Mouse (Mus musculus) MEL (cell line): ENCODE results near the gene Btg1. TPM values are rescaled to one million over a fixed set of nuclear protein-coding genes. Genes with fewer than 3 reads are reported as not detected.

Source experiments
- DNase-seq: peaks from one replicate; pipeline ENCODE4 v3.0.0; 2011; ENCODE audit warnings: low read depth, low spot score
- H3K27ac ChIP-seq: 2 replicates; pipeline ENCODE4 v1.5.1; 2012; ENCODE audit warnings: low read depth, mild to moderate bottlenecking, control low read depth, low read length, moderate library complexity; ENCODE audit not compliant: control insufficient read depth
- H3K27me3 ChIP-seq, 2 experiments: fragments of 150-350 bp in 1 of 2; sonication (generic) in 1 of 2; 2 replicates each; pipeline ENCODE4 v1.6.1; 2012; ENCODE audit warnings: low read length in 2 of 2, mild to moderate bottlenecking in 2 of 2, improper control_type of control experiment in 1 of 2, moderate library complexity in 1 of 2; ENCODE audit not compliant: insufficient read depth in 2 of 2, control insufficient read depth in 1 of 2
- H3K36me3 ChIP-seq, 2 experiments: 2 replicates each; pipeline ENCODE4 v1.6.1; 2012 to 2014; ENCODE audit warnings: low read length in 2 of 2, improper control_type of control experiment in 1 of 2, inconsistent platforms in 1 of 2, mild to moderate bottlenecking in 1 of 2; ENCODE audit not compliant: insufficient read depth in 2 of 2, control insufficient read depth in 1 of 2
- H3K4me1 ChIP-seq, 2 experiments: fragments of 150-350 bp in 1 of 2; sonication (generic) in 1 of 2; 2 replicates each; pipeline ENCODE4 v1.6.1; 2012; ENCODE audit warnings: low read length in 2 of 2, improper control_type of control experiment in 1 of 2, mild to moderate bottlenecking in 1 of 2; ENCODE audit not compliant: insufficient read depth in 2 of 2, control insufficient read depth in 1 of 2
- H3K4me3 ChIP-seq, 2 experiments: fragments of 150-350 bp in 1 of 2; sonication (generic) in 1 of 2; 2 replicates each; pipeline ENCODE4 v1.5.1; 2012; ENCODE audit warnings: low read depth in 2 of 2, low read length in 2 of 2, mild to moderate bottlenecking in 2 of 2, moderate library complexity in 2 of 2, control low read depth in 1 of 2, improper control_type of control experiment in 1 of 2; ENCODE audit not compliant: control insufficient read depth in 1 of 2, insufficient read depth in 1 of 2
- H3K79me2 ChIP-seq: 2 replicates; pipeline ENCODE4 v1.6.1; 2012; ENCODE audit warnings: mild to moderate bottlenecking, low read length, moderate library complexity; ENCODE audit not compliant: control insufficient read depth, poor library complexity, insufficient read depth
- H3K9ac ChIP-seq: 2 replicates; pipeline ENCODE4 v1.6.1; 2012; ENCODE audit warnings: low read depth, mild to moderate bottlenecking, control low read depth, low read length, moderate library complexity; ENCODE audit not compliant: control insufficient read depth, poor library complexity, severe bottlenecking
- H3K9me3 ChIP-seq: fragments of 150-350 bp; sonication (generic); replicated peaks from 2 replicates; pipeline ENCODE4 v1.6.1; 2012; ENCODE audit warnings: mild to moderate bottlenecking, low read length, improper control_type of control experiment, moderate library complexity; ENCODE audit not compliant: insufficient read depth
- CHD1 ChIP-seq: IDR thresholded peaks from 2 replicates; pipeline ENCODE4 v1.6.1; 2012; ENCODE audit warnings: low read depth, mild to moderate bottlenecking, inconsistent platforms, low read length, improper control_type of control experiment
- CTCF ChIP-seq, 3 experiments: IDR thresholded peaks in 2 of 3; conservative IDR thresholded peaks in 1 of 3; 2 replicates each; pipeline ENCODE4 v1.5.1; 2011 to 2012; ENCODE audit warnings: low read length in 3 of 3, low read depth in 2 of 3, mild to moderate bottlenecking in 2 of 3, improper control_type of control experiment in 1 of 3, inconsistent platforms in 1 of 3, mixed read lengths in 1 of 3, moderate library complexity in 1 of 3; ENCODE audit not compliant: control insufficient read depth in 1 of 3, insufficient read depth in 1 of 3, poor library complexity in 1 of 3, severe bottlenecking in 1 of 3
- EP300 ChIP-seq, 2 experiments: IDR thresholded peaks; 2 replicates each; pipeline ENCODE4 v1.6.1; 2011; ENCODE audit warnings: improper control_type of control experiment in 2 of 2, low read length in 2 of 2, low read depth in 1 of 2, mild to moderate bottlenecking in 1 of 2
- ETS1 ChIP-seq: IDR thresholded peaks from 2 replicates; pipeline ENCODE4 v1.6.1; 2012; ENCODE audit warnings: low read depth, mild to moderate bottlenecking, inconsistent platforms, low read length, improper control_type of control experiment, moderate library complexity
- JUND ChIP-seq: IDR thresholded peaks from 2 replicates; pipeline ENCODE4 v1.6.1; 2011; ENCODE audit warnings: low read depth, mild to moderate bottlenecking, improper control_type of control experiment, low read length
- MAX ChIP-seq: IDR thresholded peaks from 2 replicates; pipeline ENCODE4 v1.6.1; 2011; ENCODE audit warnings: low read length, improper control_type of control experiment
- MAZ ChIP-seq: IDR thresholded peaks from 2 replicates; pipeline ENCODE4 v1.6.1; 2012; ENCODE audit warnings: low read depth, mild to moderate bottlenecking, inconsistent platforms, low read length, improper control_type of control experiment
- MXI1 ChIP-seq: IDR thresholded peaks from 2 replicates; pipeline ENCODE4 v1.6.1; 2011; ENCODE audit warnings: mild to moderate bottlenecking, low read depth, low read length, improper control_type of control experiment
- POLR2A ChIP-seq, 2 experiments: IDR thresholded peaks; 2 replicates each; pipeline ENCODE4 v1.6.1; 2011 to 2012; ENCODE audit warnings: low read length in 2 of 2, mild to moderate bottlenecking in 2 of 2, control low read depth in 1 of 2, improper control_type of control experiment in 1 of 2, low read depth in 1 of 2, moderate library complexity in 1 of 2; ENCODE audit not compliant: control insufficient read depth in 1 of 2, insufficient read depth in 1 of 2, poor library complexity in 1 of 2
- RCOR1 ChIP-seq: IDR thresholded peaks from 2 replicates; pipeline ENCODE4 v1.6.1; 2012; ENCODE audit warnings: low read depth, mild to moderate bottlenecking, inconsistent platforms, low read length, improper control_type of control experiment
- SIN3A ChIP-seq: IDR thresholded peaks from 2 replicates; pipeline ENCODE4 v1.6.1; 2012; ENCODE audit warnings: low read length, improper control_type of control experiment, inconsistent platforms
- TBP ChIP-seq: IDR thresholded peaks from 2 replicates; pipeline ENCODE4 v1.8.0; 2011; ENCODE audit warnings: low read depth, low read length, improper control_type of control experiment
- UBTF ChIP-seq: IDR thresholded peaks from 2 replicates; pipeline ENCODE4 v1.6.1; 2012; ENCODE audit warnings: low read depth, mild to moderate bottlenecking, inconsistent platforms, low read length, improper control_type of control experiment, moderate library complexity, borderline replicate concordance; ENCODE audit not compliant: insufficient read depth
- USF2 ChIP-seq, 2 experiments: IDR thresholded peaks; 2 replicates each; pipeline ENCODE4 v1.6.1; 2011 to 2012; ENCODE audit warnings: improper control_type of control experiment in 2 of 2, low read length in 2 of 2, borderline replicate concordance in 1 of 2, inconsistent platforms in 1 of 2, low read depth in 1 of 2, mild to moderate bottlenecking in 1 of 2; ENCODE audit not compliant: insufficient read depth in 1 of 2
- polyA plus RNA-seq, 2 experiments: library from polyadenylated mRNA; stranded (reverse) in 1 of 2; unstranded in 1 of 2; fragments of >175 nt in 1 of 2; fragments of >200 nt in 1 of 2; gene quantifications; 2 replicates each; pipeline versions ENCODE4 v1.2.1 to v1.2.4; 2012; ENCODE audit warnings: low replicate concordance in 2 of 2, low read depth in 1 of 2; ENCODE audit not compliant: insufficient read length in 2 of 2, insufficient read depth in 1 of 2, missing spikeins in 1 of 2
- total RNA-seq: library from RNA; depleted of rRNA; stranded (reverse); fragments of 300-350 nt; gene quantifications from 2 replicates; pipeline ENCODE4 v1.2.3, GENCODE M21; 2012

The Btg1 gene
- total and polyA plus RNA-seq, 3 experiments, result 2.0 to 4.8 TPM; not detected in 1

DNA sequence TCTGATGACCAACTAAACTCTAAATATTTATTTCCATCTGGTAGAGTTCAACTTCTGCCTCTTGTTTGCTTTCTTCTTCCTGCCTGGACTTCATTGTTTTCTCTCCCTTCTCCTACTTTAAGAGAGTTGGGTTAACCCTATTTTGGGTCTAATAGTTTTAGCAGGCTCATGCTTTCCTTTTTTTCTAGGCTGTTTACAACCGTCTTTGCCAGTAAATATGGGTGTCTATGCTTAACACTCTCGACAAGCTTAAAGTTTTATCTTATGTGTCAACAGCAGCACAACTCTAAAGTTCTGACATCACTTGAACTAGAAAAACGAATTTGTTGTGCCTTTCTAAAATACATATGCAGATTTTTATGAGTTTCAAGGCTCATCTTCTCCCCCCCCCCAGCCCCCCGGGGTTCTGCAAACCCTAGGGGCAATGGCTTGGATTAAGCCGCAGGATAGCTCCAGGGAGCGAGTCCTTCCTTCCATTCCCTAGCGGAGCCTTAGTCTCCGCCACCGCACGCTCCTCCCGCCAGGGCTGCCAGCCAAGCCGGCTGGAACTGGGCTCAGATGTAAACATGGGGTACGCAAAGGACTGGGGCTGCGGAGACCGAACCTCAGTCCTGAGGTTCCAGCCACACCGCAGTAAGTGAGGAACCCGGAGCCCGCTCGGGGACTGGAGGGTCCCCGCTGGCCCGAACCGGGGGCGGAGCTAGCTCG is 651 bp upstream of the Btg1 start:
- peak overlapping the region; percentile 80 to 95 for H3K4me3 ChIP-seq
- no peaks in the 10 kb centered on the region for H3K9me3 ChIP-seq
- no peaks in the 10 kb centered on the region for H3K27me3 ChIP-seq
- TF ChIP-seq MAZ, result peak; percentile 25; the same call in 1 of the 2 replicates
- peak in 1 of 2 experiments; percentile 31; a peak in 1 of 4 replicates for TF ChIP-seq EP300 (IDR thresholded peaks at IDR 0.05; ENCODE audit: low read depth in 1 of 2, low read length in 2 of 2)
- no peak for TF ChIP-seq POLR2A (IDR thresholded peaks at IDR 0.05; ENCODE audit: control insufficient read depth in 1 of 2, insufficient read depth in 1 of 2, low read depth in 1 of 2, low read length in 2 of 2, poor library complexity in 1 of 2)
- H3K79me2 ChIP-seq, result peaks cover 8% of the 10 kb centered on the region
- no peak for DNase-seq
- peaks cover 2 to 20% of the 10 kb centered on the region in 2 experiments; a peak in 3 of 4 replicates for H3K36me3 ChIP-seq
- H3K27ac ChIP-seq, result no peak overlapping the region
- H3K9ac ChIP-seq, result peak overlapping the region; percentile 72
- H3K4me1 ChIP-seq, result peaks cover 10 to 16% of the 10 kb centered on the region in 2 experiments

- H3K79me2 ChIP-seq, result peaks cover 10% of the 10 kb centered on the region
- TF ChIP-seq RCOR1 (0 out of 2 replicates have a peak, but pooled peaks have one; percentile 15), MAX (no peak), ETS1 (no peak), SIN3A (0 out of 2 replicates have a peak, but pooled peaks have one; percentile 48), CHD1 (0 out of 2 replicates have a peak, but pooled peaks have one; percentile 69)
- H3K27me3 ChIP-seq, result no peaks in the 10 kb centered on the region
- peak overlapping the region; percentile 89 for H3K9ac ChIP-seq
- peaks cover 13 to 16% of the 10 kb centered on the region in 2 experiments for H3K4me1 ChIP-seq
- DNase-seq, result peak; percentile 55
- peak overlapping the region; percentile 69 for H3K27ac ChIP-seq
- H3K4me3 ChIP-seq, result peak overlapping the region; percentile 79 to 100
- H3K9me3 ChIP-seq, result no peaks in the 10 kb centered on the region
- H3K36me3 ChIP-seq, result peaks cover 2 to 20% of the 10 kb centered on the region in 2 experiments; a peak in 3 of 4 replicates
Measured at GRCm38 (mm10) chr10:96617221-96617950, 580 bp downstream of the Btg1 start.

GRCm38 (mm10) chr10:96617951-96618575 is 1.3 kb downstream of the Btg1 start:
- Histone ChIP-seq H3K4me3 (peak overlapping the region; percentile 79 to 100), H3K79me2 (peaks cover 10% of the 10 kb centered on the region), H3K4me1 (peaks cover 13 to 16% of the 10 kb centered on the region in 2 experiments), H3K9me3 (no peaks in the 10 kb centered on the region), H3K27ac (peak overlapping the region; percentile 45), H3K36me3 (peaks cover 2 to 20% of the 10 kb centered on the region in 2 experiments; a peak in 3 of 4 replicates), H3K9ac (peak overlapping the region; percentile 89), H3K27me3 (no peaks in the 10 kb centered on the region)
- TF ChIP-seq USF2 (IDR thresholded peaks at IDR 0.05; ENCODE audit: borderline replicate concordance in 1 of 2, insufficient read depth in 1 of 2, low read depth in 1 of 2, low read length in 2 of 2) (no peak), CHD1 (no peak), MXI1 (peak; percentile 36; the same call in 1 of the 2 replicates), POLR2A (IDR thresholded peaks at IDR 0.05; ENCODE audit: control insufficient read depth in 1 of 2, insufficient read depth in 1 of 2, low read depth in 1 of 2, low read length in 2 of 2, poor library complexity in 1 of 2) (no peak), JUND (no peak), TBP (0 out of 2 replicates have a peak, but pooled peaks have one; percentile 9), EP300 (IDR thresholded peaks at IDR 0.05; ENCODE audit: low read depth in 1 of 2, low read length in 2 of 2) (no peak), MAX (no peak), UBTF (no peak), CTCF (IDR thresholded peaks at IDR 0.05 in 2 of 3, conservative IDR thresholded peaks at IDR 0.05 in 1 of 3; ENCODE audit: control insufficient read depth in 1 of 3, insufficient read depth in 1 of 3, low read depth in 2 of 3, low read length in 3 of 3, poor library complexity in 1 of 3, severe bottlenecking in 1 of 3) (peak in 2 of 3 experiments; percentile 6 to 27; a peak in 3 of 6 replicates), SIN3A (peak; percentile 9; the same call in 1 of the 2 replicates)
- peak; percentile 74 for DNase-seq
